Mouse (Mus musculus) megakaryocyte, embryonic 14.5 days (primary cell): Measurements from ENCODE around the gene Tnfsf14. TPM values are rescaled to one million over a fixed set of nuclear protein-coding genes. Genes with fewer than 3 reads are reported as not detected.
A peak's percentile ranks its signal among the peaks of the same experiment; 100 is the strongest.

Source experiments
- H3K27me3 ChIP-seq: replicated peaks from 2 replicates; pipeline ENCODE3; 2012; ENCODE audit warnings: inconsistent platforms
- H3K36me3 ChIP-seq: replicated peaks from 2 replicates; pipeline ENCODE3; 2012; ENCODE audit warnings: low read length, inconsistent platforms, mixed read lengths
- H3K4me1 ChIP-seq: 2 replicates; pipeline ENCODE4 v1.6.1; 2012; ENCODE audit warnings: inconsistent platforms
- H3K4me3 ChIP-seq: replicated peaks from 2 replicates; pipeline ENCODE3; 2012; ENCODE audit warnings: moderate library complexity, mild to moderate bottlenecking, inconsistent platforms
- H3K9me3 ChIP-seq: 2 replicates; pipeline ENCODE4 v1.6.1; 2012; ENCODE audit warnings: inconsistent platforms
- FLI1 ChIP-seq: IDR thresholded peaks from 2 replicates; pipeline ENCODE4 v1.6.1; 2012; ENCODE audit warnings: low read length, inconsistent platforms, mixed read lengths
- GATA1 ChIP-seq: IDR thresholded peaks from 3 replicates; pipeline ENCODE4 v1.6.1; 2012; ENCODE audit warnings: mixed read lengths, low read length, inconsistent platforms, borderline replicate concordance
- polyA plus RNA-seq: library from polyadenylated mRNA; stranded (reverse); fragments of >175 nt; gene quantifications from 2 replicates; pipeline ENCODE4 v1.2.3, GENCODE M21; 2012; ENCODE audit warnings: low replicate concordance; ENCODE audit not compliant: insufficient read depth

Tnfsf14 gene
- polyA plus RNA-seq, 1 experiment, result 144 TPM

DNA sequence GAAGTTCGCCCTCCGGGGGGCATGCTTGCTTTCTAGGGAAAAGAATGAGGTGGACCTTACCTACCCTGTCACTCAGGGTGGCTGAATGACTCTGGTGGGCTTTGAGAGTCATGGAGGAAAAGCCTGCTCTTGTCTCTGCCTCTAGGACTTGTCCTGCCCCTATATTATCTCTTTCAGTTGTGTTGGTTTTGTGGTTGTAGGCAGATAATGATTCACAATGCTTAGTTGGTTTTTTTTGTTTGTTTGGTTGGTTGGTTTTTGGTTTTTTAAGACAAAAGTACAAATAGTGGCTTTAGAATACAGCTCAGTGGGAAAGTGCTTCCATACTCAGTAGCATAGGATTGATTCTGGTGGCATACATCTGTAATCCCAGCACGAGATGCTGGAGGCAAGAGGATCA is 34.9 kb upstream of the Tnfsf14 start:
- peaks cover 55% of the 10 kb centered on the region for H3K27me3 ChIP-seq

DNA sequence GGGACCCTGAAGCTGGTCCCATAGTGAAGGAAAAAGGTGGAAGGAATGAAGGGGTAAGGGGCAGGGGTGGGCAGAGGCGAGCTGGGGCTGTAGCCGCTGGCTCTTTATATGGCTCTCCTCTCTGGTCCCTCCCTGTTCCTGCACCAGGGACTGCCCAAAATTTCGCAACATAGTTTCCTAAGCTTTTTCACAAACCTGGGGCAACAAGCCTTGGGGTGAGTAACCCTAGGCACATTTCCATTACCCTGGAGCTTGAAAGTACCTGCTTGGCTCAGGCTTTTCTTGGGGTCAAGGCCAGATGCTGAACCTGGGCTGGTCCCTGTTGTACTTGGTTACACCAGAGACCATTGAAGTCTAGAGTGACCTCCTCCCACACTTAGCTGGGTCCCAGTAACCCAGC is 34.0 kb upstream of the Tnfsf14 start, which contains the start of gene C3:
TSS of gene C3 (minus strand) at position 123 of the 400 bp plus-strand sequence.
- peaks cover 69% of the 10 kb centered on the region for H3K4me1 ChIP-seq
- peaks cover 62% of the 10 kb centered on the region for H3K27me3 ChIP-seq
- peak within 1 kb of the TSS; percentile 30 for H3K4me3 ChIP-seq
- no peaks in the 10 kb centered on the region for H3K36me3 ChIP-seq
- TF ChIP-seq GATA1, result no peak
- no peak for TF ChIP-seq FLI1
- H3K9me3 ChIP-seq, result no peaks in the 10 kb centered on the region

More for the DNA sequence above, 34.9 kb upstream of the Tnfsf14 start:
- H3K4me3 ChIP-seq, result no peak overlapping the region
- H3K9me3 ChIP-seq, result no peaks in the 10 kb centered on the region
- peaks cover 2% of the 10 kb centered on the region for H3K36me3 ChIP-seq
- peaks cover 63% of the 10 kb centered on the region for H3K4me1 ChIP-seq
- no peak for TF ChIP-seq GATA1
- no peak for TF ChIP-seq FLI1

DNA sequence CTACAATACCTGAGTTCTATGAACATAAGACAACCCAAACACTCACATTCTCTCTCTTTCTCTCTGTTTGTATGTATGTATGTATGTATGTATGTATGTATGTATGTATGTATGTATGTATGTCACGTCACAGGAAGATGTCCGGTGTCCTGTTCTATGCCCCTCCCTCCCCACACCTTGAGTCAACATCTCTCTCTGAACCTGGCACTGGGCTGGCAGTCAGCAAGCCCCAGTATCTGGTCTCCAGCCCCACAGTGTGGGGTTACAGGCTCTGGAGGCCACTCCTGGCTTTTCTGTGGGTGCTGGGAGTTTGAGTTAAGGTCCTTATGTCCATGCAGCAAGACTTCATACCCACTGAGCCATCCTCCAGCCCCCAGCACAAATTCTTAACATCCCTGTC is 33.5 kb upstream of the Tnfsf14 start:
- Histone ChIP-seq H3K36me3 (no peaks in the 10 kb centered on the region), H3K4me3 (peak overlapping the region; percentile 30), H3K4me1 (peaks cover 70% of the 10 kb centered on the region), H3K27me3 (peaks cover 64% of the 10 kb centered on the region), H3K9me3 (no peaks in the 10 kb centered on the region)
- TF ChIP-seq GATA1, result no peak

DNA sequence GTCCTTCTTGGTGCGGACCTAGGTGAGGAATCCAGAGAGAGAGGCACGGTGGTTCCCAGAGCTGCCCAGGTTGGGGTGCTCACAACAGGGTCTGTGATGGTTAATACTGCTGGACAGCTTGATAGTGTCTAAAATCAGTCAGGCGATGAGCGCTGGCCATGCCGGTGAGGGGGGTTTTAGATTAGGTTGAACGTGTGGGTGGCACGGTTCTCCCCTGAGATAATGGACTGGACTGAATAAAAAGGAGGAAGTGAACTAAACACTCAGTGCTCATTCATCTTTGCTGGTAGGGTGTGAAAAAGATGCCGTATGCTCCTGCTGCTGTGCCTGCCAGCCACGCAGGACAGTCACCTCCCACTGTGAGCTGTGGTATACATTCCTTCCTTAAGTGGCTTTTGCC is 29.3 kb upstream of the Tnfsf14 start:
- no peaks in the 10 kb centered on the region for H3K9me3 ChIP-seq
- no peak overlapping the region for H3K4me3 ChIP-seq
- peaks cover 75% of the 10 kb centered on the region for H3K27me3 ChIP-seq
- no peak for TF ChIP-seq FLI1
- TF ChIP-seq GATA1, result no peak
- H3K4me1 ChIP-seq, result peaks cover 60% of the 10 kb centered on the region
- no peaks in the 10 kb centered on the region for H3K36me3 ChIP-seq

GRCm38 (mm10) chr17:57221911-57222310 is 27.9 kb upstream of the Tnfsf14 start:
- TF ChIP-seq GATA1 (no peak), FLI1 (no peak)
- Histone ChIP-seq H3K4me3 (no peak overlapping the region), H3K4me1 (peaks cover 66% of the 10 kb centered on the region), H3K27me3 (peaks cover 71% of the 10 kb centered on the region), H3K36me3 (no peaks in the 10 kb centered on the region), H3K9me3 (no peaks in the 10 kb centered on the region)

DNA sequence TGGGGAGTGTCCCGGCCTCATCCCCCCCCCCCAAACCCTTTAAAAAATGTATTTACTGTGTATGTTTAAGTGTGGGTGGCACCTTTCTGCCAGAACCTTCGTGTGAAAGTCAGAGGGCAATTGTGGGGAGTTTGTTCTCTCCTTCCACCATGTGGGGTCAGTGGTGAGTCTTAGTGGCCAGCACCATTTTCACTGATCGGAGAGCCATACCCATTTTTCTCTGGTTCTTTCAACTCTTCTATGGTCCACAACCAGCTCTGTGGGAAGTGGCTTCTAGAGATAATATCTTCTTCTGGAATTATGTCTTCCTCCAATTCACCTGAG is 25.9 kb upstream of the Tnfsf14 start:
- H3K4me3 ChIP-seq, result peak overlapping the region; percentile 84
- H3K27me3 ChIP-seq, result peaks cover 61% of the 10 kb centered on the region
- peaks cover 74% of the 10 kb centered on the region for H3K4me1 ChIP-seq
- H3K36me3 ChIP-seq, result peaks cover 2% of the 10 kb centered on the region
- H3K9me3 ChIP-seq, result no peaks in the 10 kb centered on the region
- TF ChIP-seq GATA1 (no peak), FLI1 (no peak)

GRCm38 (mm10) chr17:57219167-57219883 is 25.3 kb upstream of the Tnfsf14 start:
- H3K36me3 ChIP-seq, result peaks cover 2% of the 10 kb centered on the region
- peaks cover 58% of the 10 kb centered on the region for H3K27me3 ChIP-seq
- peaks cover 79% of the 10 kb centered on the region for H3K4me1 ChIP-seq
- peak overlapping the region; percentile 84 for H3K4me3 ChIP-seq
- TF ChIP-seq GATA1 (no peak), FLI1 (no peak)
- H3K9me3 ChIP-seq, result no peaks in the 10 kb centered on the region

- no peaks in the 10 kb centered on the region for H3K9me3 ChIP-seq
- H3K4me1 ChIP-seq, result peaks cover 76% of the 10 kb centered on the region
- H3K36me3 ChIP-seq, result peaks cover 2% of the 10 kb centered on the region
- H3K4me3 ChIP-seq, result no peak overlapping the region
- no peak for TF ChIP-seq GATA1
- TF ChIP-seq FLI1, result no peak
- peaks cover 56% of the 10 kb centered on the region for H3K27me3 ChIP-seq
These were observed 24.4 kb upstream of the Tnfsf14 start for GRCm38 (mm10) chr17:57218335-57218900.

- TF ChIP-seq GATA1, result no peak
- no peak for TF ChIP-seq FLI1
- H3K4me1 ChIP-seq, result peaks cover 79% of the 10 kb centered on the region
- no peak overlapping the region for H3K4me3 ChIP-seq
- H3K36me3 ChIP-seq, result peaks cover 2% of the 10 kb centered on the region
- peaks cover 40% of the 10 kb centered on the region for H3K27me3 ChIP-seq
- no peaks in the 10 kb centered on the region for H3K9me3 ChIP-seq
These were observed 20.9 kb upstream of the Tnfsf14 start for GRCm38 (mm10) chr17:57214676-57215387.

GRCm38 (mm10) chr17:57211501-57211900 is 17.5 kb upstream of the Tnfsf14 start:
- TF ChIP-seq FLI1, result no peak
- H3K4me3 ChIP-seq, result no peak overlapping the region
- peaks cover 26% of the 10 kb centered on the region for H3K27me3 ChIP-seq
- peaks cover 13% of the 10 kb centered on the region for H3K36me3 ChIP-seq
- peaks cover 81% of the 10 kb centered on the region for H3K4me1 ChIP-seq
- H3K9me3 ChIP-seq, result no peaks in the 10 kb centered on the region
